Mouse (Mus musculus) small intestine, adult 2 months (tissue): ENCODE measurements at regions not wholly inside any gene's neighbourhood (a gene's known extent, or its start where the extent isn't known, plus 50 kb on each side); places are given as distances from the start of the nearest gene placed in this dataset.

ENCODE experiments used
- CTCF ChIP-seq: fragments of 200-500 bp; IDR thresholded peaks from 2 replicates; pipeline ENCODE4 v1.5.1; 2012; ENCODE audit warnings: low read depth, mild to moderate bottlenecking, control low read depth, inconsistent platforms, low read length, moderate library complexity, mixed read lengths; ENCODE audit not compliant: insufficient replicate concordance, insufficient read length; ENCODE audit errors: extremely low read depth
- POLR2A ChIP-seq: fragments of 200-500 bp; IDR thresholded peaks from 2 replicates; pipeline ENCODE4 v1.6.1; 2012; ENCODE audit warnings: low read depth, mild to moderate bottlenecking, control low read depth, inconsistent platforms, low read length, moderate library complexity

GRCm38 (mm10) chr11:112930186-112930808, 148.3 kb downstream of the Sox9 start:
- no peak for TF ChIP-seq POLR2A
- TF ChIP-seq CTCF, result no peak
